Mouse (Mus musculus): Measurements from ENCODE around the gene Col15a1. TPM values are rescaled to one million over a fixed set of nuclear protein-coding genes. Genes with fewer than 3 reads are reported as not detected.

The Col15a1 gene
- polyA plus RNA-seq, 1 experiment from 2014 or later, result 3.1 TPM

GRCm38 (mm10) chr4:47312676-47313075, 104.7 kb downstream of the Col15a1 start:
- no peaks in the 10 kb centered on the region for H3K27me3 ChIP-seq
- WGBS, result 72% methylated on average over 14 of the region's 14 CpGs
- H3K9me3 ChIP-seq, result no peaks in the 10 kb centered on the region
- no peaks in the 10 kb centered on the region for H3K4me1 ChIP-seq
- H3K4me3 ChIP-seq, result no peak overlapping the region
- H3K36me3 ChIP-seq, result no peaks in the 10 kb centered on the region
- peak overlapping the region; percentile 68 for H3K27ac ChIP-seq (replicated peaks)
- peak; percentile 66; the same call in 1 of the 2 replicates for ATAC-seq (replicated peaks)
- no peak overlapping the region for H3K4me2 ChIP-seq (replicated peaks)
- no peak overlapping the region for H3K9ac ChIP-seq (replicated peaks)

DNA sequence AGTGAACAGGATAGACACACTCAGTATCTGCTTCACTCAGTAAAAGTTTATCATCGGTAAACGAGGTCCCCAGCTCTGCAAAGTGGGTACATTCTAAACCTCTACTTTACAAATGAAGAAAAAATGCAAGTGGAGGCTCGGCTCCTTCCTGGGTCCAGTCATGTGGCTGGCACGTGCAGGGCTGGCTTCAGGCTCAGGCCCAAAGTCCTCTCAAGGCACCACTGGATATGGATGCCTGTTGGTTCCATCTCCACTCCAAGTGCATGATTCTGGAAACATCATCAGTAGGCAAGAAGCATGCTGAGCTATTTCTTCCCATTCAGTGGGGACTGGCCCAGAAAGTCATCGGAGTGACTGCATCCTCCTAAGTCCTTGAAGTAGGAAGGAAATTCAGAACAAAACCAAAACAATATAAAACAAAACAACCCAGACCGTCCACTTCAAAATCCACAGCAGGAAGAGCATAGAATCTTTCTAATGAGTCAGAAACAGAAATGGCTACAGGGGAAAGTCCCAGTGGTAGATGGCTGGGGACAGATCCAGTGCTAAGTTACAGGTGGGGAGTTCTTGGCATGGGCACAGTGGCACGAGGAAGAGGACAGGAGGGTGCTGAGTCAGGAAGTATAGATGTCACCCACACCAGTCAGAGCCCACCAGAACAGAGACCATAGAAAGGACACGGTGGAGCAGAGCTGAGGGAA, 105.9 kb downstream of the Col15a1 start:
- Histone ChIP-seq H3K4me1 (no peaks in the 10 kb centered on the region), H3K4me2 (replicated peaks) (no peak overlapping the region), H3K36me3 (no peaks in the 10 kb centered on the region), H3K9me3 (no peaks in the 10 kb centered on the region), H3K27me3 (no peaks in the 10 kb centered on the region), H3K9ac (replicated peaks) (no peak overlapping the region), H3K4me3 (no peak overlapping the region), H3K27ac (replicated peaks) (no peak overlapping the region)
- ATAC-seq (replicated peaks), result no peak
- 85% methylated on average over 8 of the region's 8 CpGs for WGBS

DNA sequence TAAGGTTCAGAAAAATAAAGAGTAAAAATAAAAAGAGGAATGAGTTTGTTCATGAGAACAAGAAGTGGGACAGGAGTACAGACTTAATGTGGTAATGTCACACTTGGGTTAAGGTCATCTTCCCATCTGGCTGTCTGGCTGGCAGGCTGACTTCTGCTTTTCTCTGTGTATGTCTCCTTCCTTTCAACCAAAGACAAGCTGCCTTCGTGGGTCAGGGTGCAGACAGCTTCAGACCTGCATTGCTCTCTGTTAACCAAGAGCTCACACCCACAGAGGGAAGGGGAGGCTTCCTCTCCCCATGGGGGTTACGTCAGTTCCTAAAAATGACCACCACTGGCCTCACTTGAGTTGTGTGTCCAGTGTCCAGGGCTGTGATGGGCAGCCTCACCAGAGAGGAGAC, 107.5 kb downstream of the Col15a1 start:
- ATAC-seq (replicated peaks), result no peak
- no peak overlapping the region for H3K27ac ChIP-seq (replicated peaks)
- H3K9me3 ChIP-seq, result no peaks in the 10 kb centered on the region
- WGBS, result 82% methylated on average over 2 of the region's 2 CpGs
- no peak overlapping the region for H3K9ac ChIP-seq (replicated peaks)
- H3K27me3 ChIP-seq, result no peaks in the 10 kb centered on the region
- H3K4me2 ChIP-seq (replicated peaks), result no peak overlapping the region
- no peaks in the 10 kb centered on the region for H3K36me3 ChIP-seq
- H3K4me1 ChIP-seq, result no peaks in the 10 kb centered on the region
- H3K4me3 ChIP-seq, result no peak overlapping the region

- Histone ChIP-seq H3K4me3 (no peak overlapping the region), H3K4me1 (no peaks in the 10 kb centered on the region), H3K36me3 (no peaks in the 10 kb centered on the region), H3K9me3 (no peaks in the 10 kb centered on the region), H3K9ac (replicated peaks) (no peak overlapping the region), H3K27me3 (no peaks in the 10 kb centered on the region), H3K4me2 (replicated peaks) (no peak overlapping the region), H3K27ac (replicated peaks) (no peak overlapping the region)
- no peak for ATAC-seq (replicated peaks)
- WGBS, result 78% methylated on average over 6 of the region's 6 CpGs
Observed at GRCm38 (mm10) chr4:47316432-47316831, 108.5 kb downstream of the Col15a1 start.

- no peak for ATAC-seq (replicated peaks)
- Histone ChIP-seq H3K27me3 (no peaks in the 10 kb centered on the region), H3K4me1 (no peaks in the 10 kb centered on the region), H3K27ac (replicated peaks) (no peak overlapping the region), H3K4me3 (no peak overlapping the region), H3K36me3 (no peaks in the 10 kb centered on the region), H3K9me3 (no peaks in the 10 kb centered on the region), H3K9ac (replicated peaks) (no peak overlapping the region), H3K4me2 (replicated peaks) (no peak overlapping the region)
- WGBS, result 88% methylated on average over 10 of the region's 10 CpGs
Observed at GRCm38 (mm10) chr4:47319561-47320321, 111.8 kb downstream of the Col15a1 start.

DNA sequence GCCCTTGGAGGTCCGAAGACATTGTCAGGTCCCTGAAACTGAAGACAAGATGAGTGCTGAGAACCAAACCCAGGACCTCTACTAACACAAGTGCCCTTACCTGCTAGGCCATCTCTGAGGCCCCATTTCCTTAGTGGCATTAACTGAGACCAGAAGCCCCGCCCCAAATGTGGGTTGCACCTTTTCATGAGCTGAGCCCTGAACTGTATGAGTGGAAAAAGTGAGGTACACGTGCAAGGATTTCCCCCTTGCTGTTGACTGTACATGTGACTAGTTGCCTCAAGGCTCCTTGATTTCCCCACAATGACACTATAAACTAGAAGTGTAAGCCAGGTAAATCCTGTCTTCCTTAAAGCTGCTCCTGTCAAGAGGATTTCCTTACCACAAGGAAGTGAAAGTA, 114.4 kb downstream of the Col15a1 start:
- Histone ChIP-seq H3K9ac (replicated peaks) (no peak overlapping the region), H3K27me3 (no peaks in the 10 kb centered on the region), H3K4me3 (no peak overlapping the region), H3K4me1 (no peaks in the 10 kb centered on the region), H3K36me3 (no peaks in the 10 kb centered on the region), H3K9me3 (no peaks in the 10 kb centered on the region), H3K4me2 (replicated peaks) (no peak overlapping the region), H3K27ac (replicated peaks) (no peak overlapping the region)
- ATAC-seq (replicated peaks), result no peak
- 78% methylated on average over 3 of the region's 3 CpGs for WGBS

DNA sequence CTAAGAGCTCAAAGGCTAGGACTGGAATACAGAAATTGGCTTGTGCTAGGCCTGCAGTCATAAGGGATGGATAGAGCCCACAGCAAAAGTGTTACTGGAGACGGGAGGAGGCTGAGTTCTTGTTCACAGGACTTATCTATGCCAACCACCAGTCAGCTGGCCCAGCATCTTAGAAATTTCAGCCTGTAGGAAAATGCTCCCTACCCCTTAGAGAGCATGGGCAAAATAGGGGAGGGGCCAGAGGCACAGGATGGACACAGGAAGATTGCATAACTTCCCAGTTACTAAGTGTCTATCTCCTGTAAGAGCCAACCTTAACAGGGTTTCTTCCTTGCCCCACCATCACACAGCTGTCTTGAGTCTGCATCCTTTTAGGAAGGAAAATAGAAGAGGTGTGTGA, 116.2 kb downstream of the Col15a1 start:
- Histone ChIP-seq H3K27ac (replicated peaks) (no peak overlapping the region), H3K9me3 (no peaks in the 10 kb centered on the region), H3K27me3 (no peaks in the 10 kb centered on the region), H3K4me1 (no peaks in the 10 kb centered on the region), H3K9ac (replicated peaks) (no peak overlapping the region), H3K36me3 (no peaks in the 10 kb centered on the region), H3K4me3 (no peak overlapping the region), H3K4me2 (replicated peaks) (no peak overlapping the region)
- no peak for ATAC-seq (replicated peaks)
- WGBS, result 67% methylated on average over 1 of the region's 1 CpGs

DNA sequence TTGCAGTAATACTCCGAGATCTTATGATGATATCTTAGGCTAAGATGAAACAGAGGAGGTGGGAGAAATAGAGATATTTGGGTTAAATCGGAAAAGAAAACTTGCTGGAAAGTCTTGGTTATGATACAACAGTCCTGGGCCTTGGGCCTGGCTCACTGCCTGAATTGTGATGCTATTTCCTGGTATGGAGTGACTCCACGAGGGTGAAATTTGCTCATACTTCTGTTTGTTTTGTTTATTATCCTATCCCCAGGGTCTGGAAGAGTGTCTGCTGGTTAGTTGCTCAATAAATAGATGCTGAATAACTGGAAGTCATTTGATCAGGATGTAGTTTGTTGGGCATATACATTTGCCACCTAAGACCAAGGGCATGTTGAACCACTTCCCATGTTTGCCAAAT, 119.8 kb downstream of the Col15a1 start:
- no peak for ATAC-seq (replicated peaks)
- Histone ChIP-seq H3K9ac (replicated peaks) (no peak overlapping the region), H3K4me3 (no peak overlapping the region), H3K27ac (replicated peaks) (no peak overlapping the region), H3K9me3 (no peaks in the 10 kb centered on the region), H3K4me1 (no peaks in the 10 kb centered on the region), H3K4me2 (replicated peaks) (no peak overlapping the region), H3K27me3 (no peaks in the 10 kb centered on the region), H3K36me3 (no peaks in the 10 kb centered on the region)
- WGBS, result 90% methylated on average over 3 of the region's 3 CpGs

DNA sequence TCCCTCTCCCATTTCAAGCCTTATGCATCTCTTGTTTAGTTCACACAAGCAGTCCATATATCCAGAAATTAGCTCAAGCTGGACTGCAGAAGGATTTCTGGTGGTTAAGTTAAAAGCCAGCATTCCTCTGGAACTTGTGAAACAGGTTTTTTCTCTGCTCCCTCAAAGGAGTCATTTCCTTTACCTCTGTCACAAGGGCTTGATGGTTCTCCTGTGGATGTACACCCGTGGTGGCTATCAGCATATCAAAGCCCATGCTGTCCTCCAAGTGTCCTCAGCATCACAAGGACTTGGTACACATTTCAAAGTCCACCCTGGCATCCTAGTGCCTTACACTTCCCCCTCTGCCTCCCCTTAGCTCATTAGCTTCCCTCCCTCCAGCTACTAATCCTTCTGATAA, 121.3 kb downstream of the Col15a1 start:
- Histone ChIP-seq H3K36me3 (no peaks in the 10 kb centered on the region), H3K9me3 (no peaks in the 10 kb centered on the region), H3K4me1 (no peaks in the 10 kb centered on the region), H3K27ac (replicated peaks) (no peak overlapping the region), H3K4me3 (no peak overlapping the region), H3K27me3 (no peaks in the 10 kb centered on the region), H3K4me2 (replicated peaks) (no peak overlapping the region), H3K9ac (replicated peaks) (no peak overlapping the region)
- 26% methylated on average over 1 of the region's 1 CpGs for WGBS
- no peak for ATAC-seq (replicated peaks)

GRCm38 (mm10) chr4:47330378-47331052, 122.6 kb downstream of the Col15a1 start:
- no peak for ATAC-seq (replicated peaks)
- WGBS, result 97% methylated on average over 13 of the region's 13 CpGs
- H3K27me3 ChIP-seq, result no peaks in the 10 kb centered on the region
- no peaks in the 10 kb centered on the region for H3K36me3 ChIP-seq
- H3K4me3 ChIP-seq, result no peak overlapping the region
- no peaks in the 10 kb centered on the region for H3K9me3 ChIP-seq
- no peak overlapping the region for H3K27ac ChIP-seq (replicated peaks)
- no peaks in the 10 kb centered on the region for H3K4me1 ChIP-seq
- H3K9ac ChIP-seq (replicated peaks), result no peak overlapping the region
- no peak overlapping the region for H3K4me2 ChIP-seq (replicated peaks)

DNA sequence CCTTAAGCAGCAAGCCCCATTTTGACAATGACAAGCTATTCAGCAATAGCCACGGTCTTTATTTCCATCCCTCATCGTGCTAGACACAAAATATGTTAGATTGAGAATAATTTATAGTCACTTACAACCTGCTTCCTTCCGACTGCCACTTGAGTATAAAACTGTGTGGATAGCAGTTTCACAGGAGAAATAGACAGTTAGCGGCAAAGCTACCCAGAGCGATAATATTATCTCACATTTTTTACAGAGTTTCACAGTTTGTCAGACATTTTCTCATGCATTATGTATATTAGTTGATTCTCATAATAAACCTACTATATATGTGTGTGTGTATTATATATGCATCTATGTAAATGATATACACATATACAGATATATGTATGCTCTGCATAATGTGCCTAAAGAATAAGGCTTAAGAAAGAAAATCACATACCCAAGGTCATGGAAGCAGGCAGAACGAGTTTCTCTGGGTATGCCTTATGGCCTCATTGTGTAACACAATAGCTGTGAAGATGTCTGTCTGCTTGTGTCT, 124.9 kb downstream of the Col15a1 start:
- H3K9ac ChIP-seq (replicated peaks), result no peak overlapping the region
- H3K27me3 ChIP-seq, result no peaks in the 10 kb centered on the region
- H3K4me1 ChIP-seq, result no peaks in the 10 kb centered on the region
- H3K27ac ChIP-seq (replicated peaks), result peak overlapping the region; percentile 49
- ATAC-seq (replicated peaks), result no peak; the same call in 1 of the 2 replicates
- H3K36me3 ChIP-seq, result no peaks in the 10 kb centered on the region
- no peak overlapping the region for H3K4me2 ChIP-seq (replicated peaks)
- no peaks in the 10 kb centered on the region for H3K9me3 ChIP-seq
- WGBS, result 77% methylated on average over 6 of the region's 6 CpGs
- H3K4me3 ChIP-seq, result no peak overlapping the region

- no peak overlapping the region for H3K4me3 ChIP-seq
- peaks cover 2% of the 10 kb centered on the region; the same call in 1 of the 2 replicates for H3K4me1 ChIP-seq
- H3K27me3 ChIP-seq, result no peaks in the 10 kb centered on the region
- no peak overlapping the region for H3K27ac ChIP-seq (replicated peaks)
- no peaks in the 10 kb centered on the region for H3K9me3 ChIP-seq
- no peak overlapping the region for H3K9ac ChIP-seq (replicated peaks)
- H3K36me3 ChIP-seq, result no peaks in the 10 kb centered on the region
- WGBS, result 94% methylated on average over 3 of the region's 3 CpGs
- no peak overlapping the region for H3K4me2 ChIP-seq (replicated peaks)
- no peak for ATAC-seq (replicated peaks)
Observed at GRCm38 (mm10) chr4:47333541-47333940, 125.6 kb downstream of the Col15a1 start.

Data from forebrain, embryonic 15.5 days (tissue).